Mouse (Mus musculus): ENCODE results near the gene D630039A03Rik. TPM values are rescaled to one million over a fixed set of nuclear protein-coding genes. Genes with fewer than 3 reads are reported as not detected.
A peak's percentile ranks its signal among the peaks of the same experiment; 100 is the strongest.

The D630039A03Rik gene
- polyA plus RNA-seq, 1 experiment = 0.01 TPM

GRCm38 (mm10) chr4:57954580-57954979, 38.5 kb upstream of the D630039A03Rik start:
- no peak for TF ChIP-seq SRF (IDR thresholded peaks at IDR 0.05; ENCODE audit: control insufficient read depth, insufficient read length, low read depth)
- no peak for TF ChIP-seq POLR2A (IDR thresholded peaks at IDR 0.05; ENCODE audit: insufficient read length, low read depth)
- no peak for TF ChIP-seq E2F4 (IDR thresholded peaks at IDR 0.05; ENCODE audit: insufficient read depth)
- no peak for TF ChIP-seq POLR2AphosphoS2 (IDR thresholded peaks at IDR 0.05; ENCODE audit: insufficient read length, low read depth)
- TF ChIP-seq TCF3 (IDR thresholded peaks at IDR 0.05; ENCODE audit: insufficient read length, low read depth) = no peak
- TF ChIP-seq USF1 (IDR thresholded peaks at IDR 0.05; ENCODE audit: low read depth) = no peak
- no peak for TF ChIP-seq REST (IDR thresholded peaks at IDR 0.05; ENCODE audit: insufficient read depth, insufficient read length)
- TF ChIP-seq MYOG (IDR thresholded peaks at IDR 0.05; ENCODE audit: control insufficient read depth in 1 of 3, insufficient read depth in 1 of 3, insufficient read length in 2 of 3, low read depth in 2 of 3) = no peak
- no peak for TF ChIP-seq MAX (IDR thresholded peaks at IDR 0.05; ENCODE audit: low read depth)
- TF ChIP-seq MYOD1 (IDR thresholded peaks at IDR 0.05; ENCODE audit: control insufficient read depth in 1 of 3, insufficient read length in 2 of 3, low read depth in 2 of 3) = no peak
- TF ChIP-seq TCF12 (IDR thresholded peaks at IDR 0.05; ENCODE audit: insufficient read depth, poor library complexity, severe bottlenecking) = no peak
- no peak for TF ChIP-seq CEBPB (IDR thresholded peaks at IDR 0.05; ENCODE audit: insufficient read depth, poor library complexity, severe bottlenecking)
- no peaks in the 10 kb centered on the region for H3K27me3 ChIP-seq (ENCODE audit: control insufficient read depth, insufficient read depth, insufficient read length)
- peak overlapping the region; percentile 86 for H3K4me3 ChIP-seq
- peaks cover 62% of the 10 kb centered on the region for H3K79me2 ChIP-seq (ENCODE audit: control insufficient read depth, insufficient read depth)
- peaks cover 24% of the 10 kb centered on the region for H3K36me3 ChIP-seq (ENCODE audit: control insufficient read depth, insufficient read depth)
- peak overlapping the region; percentile 88 for H3K4me2 ChIP-seq (ENCODE audit: low read depth)
- no peak overlapping the region for H3ac ChIP-seq (ENCODE audit: control insufficient read depth, insufficient read length)

- H3K79me2 ChIP-seq (ENCODE audit: control insufficient read depth, insufficient read depth) = peaks cover 67% of the 10 kb centered on the region
- TF ChIP-seq TCF12 (IDR thresholded peaks at IDR 0.05; ENCODE audit: insufficient read depth, poor library complexity, severe bottlenecking) (no peak), POLR2AphosphoS2 (IDR thresholded peaks at IDR 0.05; ENCODE audit: insufficient read length, low read depth) (no peak), MYOD1 (IDR thresholded peaks at IDR 0.05; ENCODE audit: control insufficient read depth in 1 of 3, insufficient read length in 2 of 3, low read depth in 2 of 3) (no peak), CEBPB (IDR thresholded peaks at IDR 0.05; ENCODE audit: insufficient read depth, poor library complexity, severe bottlenecking) (no peak), E2F4 (IDR thresholded peaks at IDR 0.05; ENCODE audit: insufficient read depth) (no peak), MAX (IDR thresholded peaks at IDR 0.05; ENCODE audit: low read depth) (no peak), REST (IDR thresholded peaks at IDR 0.05; ENCODE audit: insufficient read depth, insufficient read length) (no peak), TCF3 (IDR thresholded peaks at IDR 0.05; ENCODE audit: insufficient read length, low read depth) (no peak)
- peak overlapping the region; percentile 86 for H3K4me3 ChIP-seq
- peak overlapping the region; percentile 88 for H3K4me2 ChIP-seq (ENCODE audit: low read depth)
- peaks cover 32% of the 10 kb centered on the region for H3K36me3 ChIP-seq (ENCODE audit: control insufficient read depth, insufficient read depth)
- H3ac ChIP-seq (ENCODE audit: control insufficient read depth, insufficient read length) = no peak overlapping the region
- H3K27me3 ChIP-seq (ENCODE audit: control insufficient read depth, insufficient read depth, insufficient read length) = no peaks in the 10 kb centered on the region
Observed at GRCm38 (mm10) chr4:57953796-57954195, 37.7 kb upstream of the D630039A03Rik start.

GRCm38 (mm10) chr4:57952891-57953290, 36.8 kb upstream of the D630039A03Rik start:
- H3K4me3 ChIP-seq = no peak overlapping the region
- no peak for TF ChIP-seq REST (IDR thresholded peaks at IDR 0.05; ENCODE audit: insufficient read depth, insufficient read length)
- TF ChIP-seq TCF3 (IDR thresholded peaks at IDR 0.05; ENCODE audit: insufficient read length, low read depth) = no peak
- no peak for TF ChIP-seq CEBPB (IDR thresholded peaks at IDR 0.05; ENCODE audit: insufficient read depth, poor library complexity, severe bottlenecking)
- TF ChIP-seq MAX (IDR thresholded peaks at IDR 0.05; ENCODE audit: low read depth) = no peak
- TF ChIP-seq TCF12 (IDR thresholded peaks at IDR 0.05; ENCODE audit: insufficient read depth, poor library complexity, severe bottlenecking) = no peak
- no peak for TF ChIP-seq MYOG (IDR thresholded peaks at IDR 0.05; ENCODE audit: control insufficient read depth in 1 of 3, insufficient read depth in 1 of 3, insufficient read length in 2 of 3, low read depth in 2 of 3)
- no peak for TF ChIP-seq MYOD1 (IDR thresholded peaks at IDR 0.05; ENCODE audit: control insufficient read depth in 1 of 3, insufficient read length in 2 of 3, low read depth in 2 of 3)
- no peak for TF ChIP-seq POLR2A (IDR thresholded peaks at IDR 0.05; ENCODE audit: insufficient read length, low read depth)
- TF ChIP-seq SRF (IDR thresholded peaks at IDR 0.05; ENCODE audit: control insufficient read depth, insufficient read length, low read depth) = no peak
- TF ChIP-seq USF1 (IDR thresholded peaks at IDR 0.05; ENCODE audit: low read depth) = no peak
- TF ChIP-seq E2F4 (IDR thresholded peaks at IDR 0.05; ENCODE audit: insufficient read depth) = no peak
- TF ChIP-seq POLR2AphosphoS2 (IDR thresholded peaks at IDR 0.05; ENCODE audit: insufficient read length, low read depth) = no peak
- H3ac ChIP-seq (ENCODE audit: control insufficient read depth, insufficient read length) = no peak overlapping the region
- peak overlapping the region; percentile 88 for H3K4me2 ChIP-seq (ENCODE audit: low read depth)
- peaks cover 39% of the 10 kb centered on the region for H3K36me3 ChIP-seq (ENCODE audit: control insufficient read depth, insufficient read depth)
- peaks cover 67% of the 10 kb centered on the region for H3K79me2 ChIP-seq (ENCODE audit: control insufficient read depth, insufficient read depth)
- H3K27me3 ChIP-seq (ENCODE audit: control insufficient read depth, insufficient read depth, insufficient read length) = no peaks in the 10 kb centered on the region

DNA sequence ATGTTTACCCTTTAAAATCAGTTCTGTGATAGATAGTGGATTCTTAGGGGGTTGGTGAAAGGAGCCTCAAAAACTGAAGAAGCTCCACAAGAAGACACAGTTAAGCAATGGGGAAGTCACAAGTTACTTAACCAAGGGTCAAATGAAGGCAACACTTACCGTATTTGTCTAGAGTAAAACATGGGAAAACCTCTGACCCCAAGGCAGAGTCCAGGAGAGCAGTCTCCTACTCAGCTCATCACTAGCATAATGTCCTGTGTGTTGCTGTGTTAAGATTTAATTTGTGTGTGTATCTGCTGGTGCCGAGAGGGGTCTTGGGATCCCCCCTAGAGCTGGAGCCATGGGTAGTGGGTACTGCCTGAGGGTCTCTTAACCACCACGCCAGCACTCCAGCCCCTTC, 36.3 kb upstream of the D630039A03Rik start:
- H3K4me2 ChIP-seq (ENCODE audit: low read depth) = peak overlapping the region; percentile 88
- TF ChIP-seq TCF3 (IDR thresholded peaks at IDR 0.05; ENCODE audit: insufficient read length, low read depth) = no peak
- TF ChIP-seq MAX (IDR thresholded peaks at IDR 0.05; ENCODE audit: low read depth) = no peak
- TF ChIP-seq TCF12 (IDR thresholded peaks at IDR 0.05; ENCODE audit: insufficient read depth, poor library complexity, severe bottlenecking) = no peak
- TF ChIP-seq MYOD1 (IDR thresholded peaks at IDR 0.05; ENCODE audit: control insufficient read depth in 1 of 3, insufficient read length in 2 of 3, low read depth in 2 of 3) = no peak
- no peak for TF ChIP-seq E2F4 (IDR thresholded peaks at IDR 0.05; ENCODE audit: insufficient read depth)
- H3K79me2 ChIP-seq (ENCODE audit: control insufficient read depth, insufficient read depth) = peaks cover 67% of the 10 kb centered on the region
- peaks cover 40% of the 10 kb centered on the region for H3K36me3 ChIP-seq (ENCODE audit: control insufficient read depth, insufficient read depth)
- no peak overlapping the region for H3ac ChIP-seq (ENCODE audit: control insufficient read depth, insufficient read length)
- no peaks in the 10 kb centered on the region for H3K27me3 ChIP-seq (ENCODE audit: control insufficient read depth, insufficient read depth, insufficient read length)
- H3K4me3 ChIP-seq = no peak overlapping the region

- Histone ChIP-seq H3K79me2 (ENCODE audit: control insufficient read depth, insufficient read depth) (peaks cover 57% of the 10 kb centered on the region), H3K4me3 (no peak overlapping the region), H3K4me2 (ENCODE audit: low read depth) (no peak overlapping the region), H3ac (ENCODE audit: control insufficient read depth, insufficient read length) (no peak overlapping the region), H3K27me3 (ENCODE audit: control insufficient read depth, insufficient read depth, insufficient read length) (no peaks in the 10 kb centered on the region), H3K36me3 (ENCODE audit: control insufficient read depth, insufficient read depth) (peaks cover 65% of the 10 kb centered on the region)
- TF ChIP-seq USF1 (IDR thresholded peaks at IDR 0.05; ENCODE audit: low read depth) (no peak), MYOG (IDR thresholded peaks at IDR 0.05; ENCODE audit: control insufficient read depth in 1 of 3, insufficient read depth in 1 of 3, insufficient read length in 2 of 3, low read depth in 2 of 3) (no peak), E2F4 (IDR thresholded peaks at IDR 0.05; ENCODE audit: insufficient read depth) (no peak), CEBPB (IDR thresholded peaks at IDR 0.05; ENCODE audit: insufficient read depth, poor library complexity, severe bottlenecking) (no peak)
Observed at GRCm38 (mm10) chr4:57949866-57950265, 33.8 kb upstream of the D630039A03Rik start.

Data from myocyte (in vitro differentiated cells).